Mouse (Mus musculus): ENCODE results near the gene Tshz2.

The Tshz2 gene

GRCm38 (mm10) chr2:169633491-169634289 lies 877 bp downstream of the Tshz2 start:
- DNase-seq, result peak; percentile 15 to 28

- no peak for DNase-seq
These were observed 2.0 kb downstream of the Tshz2 start for GRCm38 (mm10) chr2:169634619-169635382.

- no peak for DNase-seq
These were observed 2.6 kb downstream of the Tshz2 start for GRCm38 (mm10) chr2:169635428-169635827.

GRCm38 (mm10) chr2:169636414-169636813 lies 3.6 kb downstream of the Tshz2 start:
- DNase-seq, result no peak

- DNase-seq, result no peak
These were observed 8.7 kb downstream of the Tshz2 start for GRCm38 (mm10) chr2:169641547-169641946.

- DNase-seq, result no peak
These were observed 9.6 kb downstream of the Tshz2 start for GRCm38 (mm10) chr2:169642420-169642819.

- peak in 1 of 2 experiments; percentile 27 for DNase-seq
These were observed 14.3 kb downstream of the Tshz2 start for GRCm38 (mm10) chr2:169647091-169647490.

GRCm38 (mm10) chr2:169649262-169649885 lies 16.6 kb downstream of the Tshz2 start:
- no peak for DNase-seq

GRCm38 (mm10) chr2:169653282-169653681 lies 20.5 kb downstream of the Tshz2 start:
- DNase-seq, result no peak

GRCm38 (mm10) chr2:169663792-169664191 lies 31.0 kb downstream of the Tshz2 start:
- DNase-seq, result no peak

GRCm38 (mm10) chr2:169671264-169671663 lies 38.5 kb downstream of the Tshz2 start:
- DNase-seq, result no peak

- peak in 1 of 2 experiments; percentile 4 for DNase-seq
These were observed 41.0 kb downstream of the Tshz2 start for GRCm38 (mm10) chr2:169673786-169674185.

GRCm38 (mm10) chr2:169674209-169674608 lies 41.4 kb downstream of the Tshz2 start:
- DNase-seq, result no peak

GRCm38 (mm10) chr2:169679264-169679663 lies 46.5 kb downstream of the Tshz2 start:
- DNase-seq, result no peak

GRCm38 (mm10) chr2:169679951-169680350 lies 47.1 kb downstream of the Tshz2 start:
- no peak for DNase-seq

- DNase-seq, result no peak
These were observed 52.4 kb downstream of the Tshz2 start for GRCm38 (mm10) chr2:169685260-169685659.

GRCm38 (mm10) chr2:169685747-169686146 lies 52.9 kb downstream of the Tshz2 start:
- DNase-seq, result no peak

- DNase-seq, result no peak
These were observed 54.1 kb downstream of the Tshz2 start for GRCm38 (mm10) chr2:169686697-169687430.

GRCm38 (mm10) chr2:169690054-169690453 lies 57.2 kb downstream of the Tshz2 start:
- DNase-seq, result no peak

GRCm38 (mm10) chr2:169694494-169694893 lies 61.7 kb downstream of the Tshz2 start:
- no peak for DNase-seq

GRCm38 (mm10) chr2:169695025-169695424 lies 62.2 kb downstream of the Tshz2 start:
- DNase-seq, result peak in 1 of 2 experiments; percentile 7

GRCm38 (mm10) chr2:169699141-169699540 lies 66.3 kb downstream of the Tshz2 start:
- no peak for DNase-seq

Measured in cerebellum, postnatal 25 days (tissue).